Mouse (Mus musculus) heart, adult 18-20 months (tissue): Measurements from ENCODE around the gene Scaf1. TPM values are rescaled to one million over a fixed set of nuclear protein-coding genes. Genes with fewer than 3 reads are reported as not detected.

Experiments
- DNase-seq, 2 experiments: peaks; one replicate each; pipeline ENCODE4 v3.0.0; 2021 to 2022; ENCODE audit warnings: mixed read lengths in 1 of 2
- long read RNA-seq, 2 experiments: library from polyadenylated mRNA; stranded (forward); transcript quantifications; one replicate each; pipeline ENCODE4 v2.0.0; 2021
- total RNA-seq, 2 experiments: library from RNA; stranded (reverse); gene quantifications; 2 replicates each; pipeline ENCODE4 v1.2.3; 2021

Scaf1 gene
- total RNA-seq: 10 to 100 TPM; 45.1 to 46.0 TPM
- long read RNA-seq, experiment 1, full-length matches to known transcripts: 2 of 15 reads
- long read RNA-seq, experiment 1, partial matches to known transcripts: 13 of 15 reads
- long read RNA-seq, experiment 1, other reads (novel, unspliced or antisense): 0 of 15 reads
- long read RNA-seq, experiment 2, full-length matches to known transcripts: 1 of 8 reads
- long read RNA-seq, experiment 2, partial matches to known transcripts: 7 of 8 reads
- long read RNA-seq, experiment 2, other reads (novel, unspliced or antisense): 0 of 8 reads

DNA sequence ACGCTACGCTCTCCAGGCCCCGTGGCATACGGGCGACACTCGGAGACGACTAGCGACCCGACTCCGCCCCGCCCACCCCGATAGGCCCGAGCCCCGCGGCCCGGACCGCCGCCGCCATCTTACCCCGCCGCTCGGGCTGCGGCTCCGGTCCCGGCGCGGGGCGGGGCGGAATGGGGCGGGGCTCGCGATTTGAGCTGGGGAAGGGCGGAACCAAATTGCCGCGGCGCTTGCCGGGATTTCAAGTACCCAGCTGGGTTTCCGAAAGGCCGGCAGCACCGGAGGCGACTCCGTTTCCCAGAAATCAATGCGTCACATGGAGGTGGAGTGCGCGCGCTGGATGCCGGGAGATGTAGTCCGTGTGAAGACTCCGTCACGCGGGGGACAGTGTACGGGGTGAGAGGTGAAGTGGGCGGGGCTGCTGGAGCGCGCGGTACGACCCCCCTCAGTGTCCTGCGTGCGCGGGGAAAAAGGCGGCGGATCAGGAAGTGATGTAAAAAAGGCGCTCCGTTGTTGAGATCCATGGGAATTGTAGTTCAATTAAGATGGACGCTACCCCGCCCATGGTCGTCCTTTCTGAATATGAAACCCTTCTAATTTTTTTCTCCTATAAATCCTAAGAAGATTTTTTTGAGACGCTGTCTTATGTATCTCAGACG lies at the start of gene Scaf1:
TSS of gene Scaf1 (minus strand) at position 407 of the 656 bp plus-strand sequence.
- DNase-seq: peak; percentile 99 to 100

- peak; percentile 97 to 99 for DNase-seq
Measured at GRCm38 (mm10) chr7:45062239-45062835, 46.2 kb upstream of the Scaf1 start, which contains the start of the genes Nosip and Prrg2. Gene Nosip, plus strand, starts transcription at chr7:45062429. Gene Prrg2, minus strand, starts transcription at chr7:45062677.

DNA sequence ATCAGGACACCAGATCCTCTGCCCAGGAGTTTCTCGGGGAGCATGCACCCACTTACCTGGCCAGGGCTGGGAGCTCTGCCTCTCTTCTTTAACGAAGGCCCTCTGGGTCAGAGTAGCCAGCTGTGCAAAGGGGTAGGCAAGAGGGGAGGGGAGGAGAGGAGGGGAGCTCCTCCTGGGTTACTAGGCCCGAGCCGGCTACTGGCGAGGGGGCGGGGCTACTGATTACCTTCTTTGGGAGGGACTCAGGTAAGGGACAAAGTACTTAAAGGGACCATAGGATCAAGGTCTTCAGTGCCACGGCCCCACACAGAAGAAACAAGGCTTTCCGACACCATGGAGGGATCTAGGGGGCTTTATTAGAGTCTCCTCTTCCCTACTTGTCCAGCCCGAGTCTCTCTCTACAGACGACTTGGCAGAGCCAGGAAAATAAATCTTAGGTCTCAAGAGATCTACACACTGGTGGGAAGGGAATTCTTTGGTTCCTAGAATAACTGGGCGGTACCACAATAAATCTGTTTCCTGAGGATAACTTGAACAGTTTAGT lies 45.4 kb upstream of the Scaf1 start:
- no peak for DNase-seq

DNA sequence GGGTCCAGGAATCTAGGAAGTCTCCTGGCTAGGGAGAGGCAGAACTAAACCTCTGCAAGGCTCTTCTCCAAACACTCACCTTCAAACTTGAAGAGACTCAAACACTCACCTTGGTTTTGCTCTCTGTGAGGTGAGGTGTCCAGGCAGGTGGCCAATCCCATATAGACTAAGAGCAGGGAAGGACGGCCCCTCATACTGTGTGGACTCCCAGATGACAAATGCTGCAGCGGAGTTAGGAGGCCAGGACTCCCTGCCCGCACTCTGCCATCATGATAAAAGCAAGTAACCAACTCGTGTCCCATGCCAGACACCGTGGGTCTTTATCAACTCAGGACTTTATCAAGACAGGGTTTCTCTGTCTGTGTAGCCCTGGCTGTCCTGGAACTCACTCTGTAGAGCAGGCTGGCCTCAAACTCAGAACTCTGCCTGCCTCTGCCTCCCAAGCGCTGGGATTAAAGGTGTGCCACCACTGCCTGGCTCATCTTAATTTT lies 44.5 kb upstream of the Scaf1 start:
- DNase-seq: no peak

DNA sequence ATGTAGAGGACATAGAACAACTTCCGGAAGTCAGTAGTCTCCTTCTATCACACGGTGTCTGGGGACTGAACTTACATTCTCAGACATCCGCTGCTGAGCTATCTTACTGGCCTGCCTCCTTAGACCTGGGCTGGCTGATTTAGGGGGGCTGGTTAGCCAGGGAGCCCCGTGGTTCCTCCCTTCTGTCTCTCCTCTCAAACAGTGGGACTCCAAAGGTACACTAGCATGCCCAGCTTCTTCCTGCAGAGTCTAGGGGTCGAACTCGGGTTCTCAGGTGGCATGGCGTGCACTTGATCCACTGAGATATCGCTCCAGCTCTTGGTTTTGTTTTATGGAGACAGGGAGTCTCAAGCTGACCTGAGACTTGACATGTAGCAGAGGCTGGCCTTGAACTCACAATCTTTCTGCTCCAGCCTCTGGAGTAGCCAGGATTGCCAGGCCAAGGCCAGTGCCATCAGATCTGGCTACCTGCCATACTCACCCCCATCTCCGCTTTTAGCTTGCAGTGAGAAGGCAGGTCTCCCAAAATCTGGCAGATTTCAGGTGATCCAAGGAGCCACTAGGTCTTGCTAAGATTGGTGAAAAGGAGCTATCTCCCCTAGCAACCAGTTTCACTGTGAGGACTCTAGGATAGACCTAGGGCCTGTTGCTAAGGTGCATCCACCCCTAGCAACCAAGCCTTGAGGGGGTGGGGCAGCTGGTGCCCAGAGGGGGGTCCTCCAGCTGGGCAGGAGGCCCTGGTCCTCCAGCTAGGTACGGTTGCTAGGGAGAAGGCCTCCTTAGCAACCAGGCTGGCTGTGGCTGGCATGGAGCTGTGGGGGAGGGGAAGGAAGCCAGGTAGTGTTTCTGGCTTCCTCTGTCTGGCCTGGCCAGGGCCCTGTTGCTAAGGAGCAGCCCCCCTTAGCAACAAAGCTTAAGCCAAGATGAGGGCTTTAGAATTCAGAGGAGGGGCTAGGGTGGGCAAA lies 42.7 kb upstream of the Scaf1 start:
- no peak for DNase-seq

- DNase-seq: no peak
Measured at GRCm38 (mm10) chr7:45056972-45057348, 40.8 kb upstream of the Scaf1 start.

- DNase-seq: no peak
Measured at GRCm38 (mm10) chr7:45056329-45056971, 40.3 kb upstream of the Scaf1 start.

GRCm38 (mm10) chr7:45053931-45054510 lies 37.9 kb upstream of the Scaf1 start:
- peak; percentile 94 to 98 for DNase-seq

DNA sequence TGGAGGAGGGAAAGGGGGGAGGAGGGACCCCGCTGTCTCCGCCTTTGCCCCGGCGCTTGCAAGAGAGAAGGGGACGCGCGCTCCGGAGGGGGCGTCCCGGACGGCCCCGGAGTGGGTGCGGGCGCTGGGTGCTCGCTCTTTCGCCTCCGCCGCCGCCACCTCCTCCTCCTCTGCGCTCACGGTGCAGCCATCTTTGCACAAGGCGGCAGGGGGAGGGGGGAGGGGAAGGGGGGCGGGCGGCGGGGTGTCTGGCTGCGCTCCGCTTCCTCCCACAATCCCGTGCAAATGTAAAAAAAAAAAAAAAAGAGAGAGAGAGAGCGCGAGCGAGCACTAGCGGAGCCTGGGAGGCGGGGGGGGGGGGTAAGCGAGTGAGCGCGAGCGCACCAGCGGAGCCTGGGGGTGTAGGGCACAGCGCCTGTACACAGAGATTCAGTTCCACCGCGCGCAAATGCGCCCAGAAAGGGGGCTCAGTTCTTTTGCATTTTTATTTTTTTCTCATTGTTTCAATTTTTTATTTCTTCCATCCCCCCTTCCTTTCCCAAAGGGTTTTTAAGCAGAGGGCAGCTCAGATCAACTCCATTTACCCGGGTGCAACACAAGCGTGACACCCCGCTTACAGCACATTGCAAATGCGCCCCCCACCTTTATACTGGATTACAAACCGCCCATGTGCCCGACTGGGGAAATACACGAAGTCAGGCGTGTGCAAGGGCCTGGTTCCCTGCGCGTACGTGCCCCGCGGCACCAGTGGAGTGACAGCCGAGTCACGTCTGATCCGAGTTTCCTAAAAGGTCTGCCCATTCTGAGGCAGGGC lies 37.2 kb upstream of the Scaf1 start:
- peak; percentile 81 to 88 for DNase-seq

DNA sequence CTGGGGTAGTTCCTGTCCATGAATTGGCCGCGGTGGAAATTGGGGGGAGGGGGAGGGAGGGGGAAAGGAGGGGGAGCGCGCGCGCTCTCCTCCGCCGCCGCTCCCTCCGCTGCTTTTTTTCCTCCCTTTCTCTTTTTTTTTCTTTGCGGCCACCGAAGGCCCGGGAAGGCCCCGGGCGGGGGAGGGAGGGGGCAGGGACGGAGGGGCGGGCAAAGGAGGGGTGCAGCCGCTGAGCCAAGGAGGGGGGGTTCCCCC lies 36.6 kb upstream of the Scaf1 start, which contains the start of gene Prr12:
TSS of gene Prr12 (minus strand) at position 20 of the 255 bp plus-strand sequence.
- no peak for DNase-seq

GRCm38 (mm10) chr7:45052181-45052861 lies 36.2 kb upstream of the Scaf1 start:
- peak; percentile 36 to 63 for DNase-seq

DNA sequence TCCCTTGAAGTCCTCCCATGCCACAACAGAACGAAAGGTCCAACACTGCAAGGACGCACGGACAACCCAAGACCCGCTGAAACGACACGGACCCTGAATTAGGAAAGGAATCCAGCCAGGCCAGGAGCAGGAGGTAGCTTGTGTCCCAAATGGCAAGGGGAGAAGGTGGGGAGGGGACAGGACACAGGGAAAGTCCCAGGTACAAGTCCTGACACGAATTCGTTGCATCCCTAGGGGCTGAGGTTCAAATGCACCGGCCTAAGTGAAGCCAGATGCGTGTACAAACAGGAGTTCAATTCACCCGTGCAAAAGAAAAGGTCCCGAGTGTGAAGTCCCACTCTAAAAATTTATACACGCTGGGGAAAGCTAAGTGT lies 35.4 kb upstream of the Scaf1 start:
- no peak for DNase-seq

- DNase-seq: peak; percentile 76 to 83
Measured at GRCm38 (mm10) chr7:45050945-45051600, 34.9 kb upstream of the Scaf1 start.

- DNase-seq: peak; percentile 41 to 55
Measured at GRCm38 (mm10) chr7:45048923-45049657, 32.9 kb upstream of the Scaf1 start.

DNA sequence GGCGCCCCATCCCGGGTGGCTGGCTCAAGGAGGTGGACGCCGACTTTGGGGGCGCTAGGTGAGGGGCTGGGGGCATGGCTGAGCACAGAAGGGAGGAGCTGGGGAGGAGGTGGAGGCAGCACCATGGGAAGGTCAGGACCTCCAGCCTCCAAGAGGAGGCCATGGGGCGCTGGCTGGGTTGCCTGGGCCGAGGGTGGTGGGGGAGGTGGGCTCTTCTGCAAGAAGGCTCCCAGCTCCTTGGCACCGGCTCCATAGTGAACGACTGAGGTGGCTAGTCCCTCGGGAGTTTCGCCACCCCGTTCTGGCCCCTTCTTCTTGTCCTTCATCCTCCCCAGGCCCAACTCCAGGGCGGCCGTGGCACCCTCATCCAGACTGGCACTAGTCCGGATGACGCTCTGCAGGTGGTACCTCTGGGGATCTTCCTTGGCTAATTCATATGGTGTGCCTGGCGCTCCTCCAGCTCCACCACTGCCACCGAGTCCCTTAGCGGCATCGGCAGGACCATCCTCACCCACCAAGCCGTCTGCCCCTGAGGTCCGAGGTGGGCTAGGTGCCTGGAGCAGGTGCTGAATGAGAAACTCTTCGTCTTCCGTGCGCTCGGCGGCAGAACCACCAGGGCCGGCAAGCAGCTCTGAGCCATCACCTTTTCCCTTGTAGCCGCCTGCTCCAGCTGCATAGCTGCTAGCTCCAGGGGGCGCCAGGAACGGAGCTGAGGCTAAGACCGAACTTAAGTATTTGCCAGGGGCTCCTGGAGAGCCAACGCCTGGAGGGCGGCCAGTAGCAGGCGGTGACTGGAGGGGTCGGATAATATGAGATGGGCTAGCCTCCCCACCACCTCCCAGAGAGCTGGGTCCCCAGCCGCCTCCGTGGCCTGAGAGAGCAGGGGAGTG lies 32.1 kb upstream of the Scaf1 start:
- no peak for DNase-seq

DNA sequence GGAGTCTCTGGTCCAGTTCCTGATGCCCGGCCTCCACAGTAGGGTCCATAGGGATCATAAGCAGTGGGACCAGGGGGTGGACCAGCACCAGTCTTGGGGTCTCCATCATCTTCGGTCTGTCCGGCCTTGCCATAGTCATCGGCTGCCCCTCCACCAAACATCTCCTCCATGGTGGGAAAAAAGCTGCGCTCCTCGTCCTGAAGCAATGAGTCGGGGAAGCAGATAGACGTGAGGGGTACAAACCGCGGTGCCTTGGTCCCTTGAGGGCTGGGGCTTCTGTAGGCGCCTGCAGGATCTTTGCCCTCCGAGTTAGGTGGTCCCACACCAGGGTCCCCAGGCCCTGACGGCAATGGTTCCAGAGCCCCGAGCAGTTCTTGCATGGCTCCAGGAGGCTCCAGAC lies 31.3 kb upstream of the Scaf1 start:
- no peak for DNase-seq

DNA sequence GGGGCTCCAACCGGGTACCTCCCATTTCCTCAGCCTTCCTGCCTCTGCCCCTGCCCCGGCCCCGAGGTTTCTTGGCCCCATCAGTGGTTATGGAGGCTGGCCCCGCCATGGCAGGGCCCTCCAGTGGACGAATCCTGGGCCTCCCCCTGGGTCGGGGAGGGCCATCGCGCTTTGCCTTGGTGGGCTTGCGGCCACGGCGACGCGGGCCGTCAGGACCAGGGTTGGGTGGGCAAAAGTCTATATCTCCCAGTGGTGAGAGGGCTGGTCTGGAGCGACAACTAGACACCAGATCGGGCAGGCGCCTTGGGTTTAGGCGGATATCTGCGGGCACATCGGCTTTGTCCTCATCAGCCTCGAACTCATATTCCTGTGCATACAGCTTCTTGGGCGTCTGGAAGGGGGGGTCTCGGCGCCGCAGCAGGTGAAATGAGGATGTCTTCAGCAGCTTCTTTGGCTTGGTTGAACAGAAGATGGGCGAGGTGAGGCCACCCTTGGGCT lies 30.7 kb upstream of the Scaf1 start:
- DNase-seq: no peak
